ENCODE assay signal across 8 mouse cellular contexts in the genomic region with DNA sequence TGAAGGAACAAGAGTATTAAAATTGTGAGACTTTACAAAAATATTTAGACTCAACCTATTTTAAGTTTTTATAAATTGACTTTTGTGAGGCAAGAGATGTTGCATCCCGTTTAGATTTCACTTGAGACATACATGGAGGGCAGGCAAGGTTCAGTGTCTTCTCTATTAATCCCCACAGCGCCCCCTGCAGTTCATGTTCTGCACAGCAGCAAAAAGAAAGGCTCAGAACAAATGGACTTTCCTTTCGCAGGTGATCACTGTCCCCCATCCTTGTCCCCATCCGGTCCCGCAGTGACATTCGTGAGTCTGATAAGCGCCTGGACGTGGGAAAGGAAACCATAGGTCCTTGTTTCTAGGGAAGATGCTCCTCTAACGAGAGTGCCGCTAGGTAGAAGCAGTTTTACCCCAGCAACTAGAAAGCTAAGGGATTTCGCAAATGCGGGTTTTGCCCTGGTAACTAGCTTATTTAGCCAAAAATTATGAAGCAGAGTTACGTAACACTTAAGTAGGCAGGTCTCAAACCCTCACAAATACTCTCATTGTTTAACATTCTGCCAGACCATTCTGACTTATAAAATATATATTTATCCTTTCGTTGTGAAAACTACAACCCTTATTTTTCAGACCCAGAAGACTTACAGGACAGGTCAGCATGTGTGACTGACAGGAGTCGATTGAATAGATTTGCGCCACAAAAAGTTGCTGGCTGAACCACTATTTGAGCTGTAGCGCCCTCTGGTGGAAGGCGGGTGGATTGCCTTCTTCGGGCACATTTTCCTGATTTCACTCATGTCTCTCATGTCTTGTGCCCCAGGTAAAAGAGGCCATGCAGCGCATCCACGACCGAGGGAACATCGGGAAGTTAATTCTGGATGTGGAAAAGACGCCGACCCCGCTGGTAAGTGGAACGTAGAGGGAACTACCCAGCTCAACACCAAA. TPM values are rescaled to one million over a fixed set of nuclear protein-coding genes. Genes with fewer than 3 reads are reported as not detected.
DNase-seq lines count a peak whose midpoint lies in the region; ATAC-seq lines count a peak whose summit lies in the region.

No protein-coding gene starts in this region.

- DNase-seq in R1 (ENCODE audit: low read depth, low spot score) = peak; percentile 83
- peak; percentile 84 for DNase-seq in cerebellum, adult 9-11 months
- peak; percentile 83 to 84 for DNase-seq in frontal cortex, postnatal 25 days (ENCODE audit: low spot score in 2 of 2)
- peak; percentile 83 for DNase-seq in left cerebral cortex, adult 18-20 months (ENCODE audit: low spot score in 2 of 2)
- peak; percentile 62 for DNase-seq in right cerebral cortex, postnatal 25 days
- DNase-seq in urinary bladder, postnatal 36 days (ENCODE audit: low spot score in 2 of 2) = peak; percentile 56 to 71

- H3K36me3 ChIP-seq in hindbrain, embryonic 13.5 days = peaks cover 14% of the 10 kb centered on the region; the same call in 1 of the 2 replicates
- H3K36me3 ChIP-seq in megakaryocyte, embryonic 14.5 days (replicated peaks; ENCODE audit: low read length) = no peaks in the 10 kb centered on the region

- H3K4me3 ChIP-seq in hindbrain, embryonic 13.5 days = no peak overlapping the region
- peak overlapping the region; percentile 31 for H3K4me3 ChIP-seq in megakaryocyte, embryonic 14.5 days (replicated peaks)

- H3K4me1 ChIP-seq in hindbrain, embryonic 13.5 days (replicated peaks) = peaks cover 6% of the 10 kb centered on the region
- peaks cover 3% of the 10 kb centered on the region; the same call in 1 of the 2 replicates for H3K4me1 ChIP-seq in megakaryocyte, embryonic 14.5 days

- H3K27me3 ChIP-seq in hindbrain, embryonic 13.5 days = no peaks in the 10 kb centered on the region
- H3K27me3 ChIP-seq in megakaryocyte, embryonic 14.5 days (replicated peaks) = no peaks in the 10 kb centered on the region

- H3K9me3 ChIP-seq in hindbrain, embryonic 13.5 days = no peaks in the 10 kb centered on the region
- peaks cover 2% of the 10 kb centered on the region; the same call in 1 of the 2 replicates for H3K9me3 ChIP-seq in megakaryocyte, embryonic 14.5 days

- no peak for ATAC-seq in hindbrain, embryonic 13.5 days (ENCODE audit: low FRiP score)

- H3K27ac ChIP-seq in hindbrain, embryonic 13.5 days = no peak overlapping the region

- no peak overlapping the region for H3K9ac ChIP-seq in hindbrain, embryonic 13.5 days

- 41% methylated on average over 27 of the region's 27 CpGs for WGBS in hindbrain, embryonic 13.5 days

- H3K4me2 ChIP-seq in hindbrain, embryonic 13.5 days = peak overlapping the region; percentile 25

RNA-seq across cellular contexts. Expression of a gene that starts 48.6 kb away (rescaled TPM):
- not detected in 2 replicates for polyA plus RNA-seq in hindbrain, embryonic 13.5 days (2015; fragmentation: Nextera tagmentation; extraction: Ambion mirVana)
- not detected for total RNA-seq in left cerebral cortex, adult 18-20 months (2021)
- not detected in 2 replicates for polyA plus RNA-seq in megakaryocyte, embryonic 14.5 days (2012; ENCODE audit: insufficient read depth, low replicate concordance)
